Mouse (Mus musculus) forebrain, embryonic 16.5 days (tissue): ENCODE results near the gene Lrrfip1. TPM values are rescaled to one million over a fixed set of nuclear protein-coding genes. Genes with fewer than 3 reads are reported as not detected.
A peak's percentile ranks its signal among the peaks of the same experiment; 100 is the strongest.

Experiments used
- ATAC-seq: fragments of 200-750 bp; cut with Nextera tagmentation; 2 replicates; pipeline ENCODE4 v1.8.0; 2017; ENCODE audit warnings: mild to moderate bottlenecking, moderate library complexity
- H3K27ac ChIP-seq: fragments of 300-500 bp; sonication (generic); 2 replicates; pipeline ENCODE4 v1.5.1; 2014; ENCODE audit warnings: low read length, control low read depth
- H3K27me3 ChIP-seq: fragments of 300-500 bp; sonication (generic); replicated peaks from 2 replicates; pipeline ENCODE4 v1.6.1; 2014; ENCODE audit warnings: low read length; ENCODE audit not compliant: control insufficient read depth, insufficient read depth
- H3K36me3 ChIP-seq: fragments of 300-500 bp; sonication (generic); 2 replicates; pipeline ENCODE4 v1.6.1; 2014; ENCODE audit not compliant: control insufficient read depth, insufficient read depth
- H3K4me1 ChIP-seq: fragments of 300-500 bp; sonication (generic); replicated peaks from 2 replicates; pipeline ENCODE4 v1.6.1; 2014; ENCODE audit warnings: low read length; ENCODE audit not compliant: control insufficient read depth, insufficient read depth
- H3K4me2 ChIP-seq: fragments of 300-500 bp; sonication (generic); 2 replicates; pipeline ENCODE4 v1.6.1; 2014; ENCODE audit warnings: mild to moderate bottlenecking, low read length, control low read depth
- H3K4me3 ChIP-seq: fragments of 300-500 bp; sonication (generic); replicated peaks from 2 replicates; pipeline ENCODE4 v1.5.1; 2014; ENCODE audit warnings: mild to moderate bottlenecking, low read length, control low read depth
- H3K9ac ChIP-seq: fragments of 300-500 bp; sonication (generic); replicated peaks from 2 replicates; pipeline ENCODE4 v1.6.1; 2014; ENCODE audit warnings: low read depth, low read length, control low read depth
- H3K9me3 ChIP-seq: fragments of 300-500 bp; sonication (generic); 2 replicates; pipeline ENCODE4 v1.6.1; 2016; ENCODE audit warnings: low read length; ENCODE audit not compliant: control insufficient read depth
- WGBS: fragments of 180-500 bp; shearing (Covaris S2); extraction: QIAGEN DNeasy Blood & Tissue Kit; methylation state at CpG from one replicate; pipeline ENCODE4 v1.1.7; 2014; 5-methylcytosine and 5-hydroxymethylcytosine counted together
- polyA plus RNA-seq: library from polyadenylated mRNA; unstranded; fragments of >200 nt; fragmentation: Nextera tagmentation; extraction: Ambion mirVana; gene quantifications from 2 replicates; pipeline ENCODE4 v1.2.1, GENCODE M21; 2015

The Lrrfip1 gene
- polyA plus RNA-seq, 1 experiment from 2014 or later, result 48.5 TPM

DNA sequence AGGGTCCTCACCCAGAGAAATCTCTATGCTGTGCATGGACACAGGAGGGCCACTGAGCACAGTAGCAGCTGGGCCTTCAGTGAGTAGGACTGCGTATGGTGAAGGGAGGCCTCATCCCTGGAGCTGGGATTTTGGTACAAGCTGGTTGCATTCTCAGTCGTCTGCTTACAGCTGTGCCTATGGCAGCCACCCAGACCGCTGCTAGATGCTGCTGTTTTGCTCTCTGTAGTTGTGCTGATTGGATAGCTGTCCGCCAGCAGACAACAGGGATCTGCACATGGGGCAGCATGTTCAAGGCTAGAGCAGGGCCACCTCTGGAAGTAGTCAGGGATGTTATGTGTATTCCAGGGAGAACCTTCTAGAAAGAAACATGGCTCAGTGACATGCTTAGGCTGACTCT lies 33.0 kb downstream of the Lrrfip1 start:
- H3K9me3 ChIP-seq, result no peaks in the 10 kb centered on the region
- no peaks in the 10 kb centered on the region for H3K36me3 ChIP-seq
- H3K27me3 ChIP-seq, result no peaks in the 10 kb centered on the region
- WGBS, result 80% methylated on average over 4 of the region's 4 CpGs
- no peak overlapping the region for H3K27ac ChIP-seq
- no peak overlapping the region for H3K9ac ChIP-seq
- no peak overlapping the region for H3K4me3 ChIP-seq
- H3K4me1 ChIP-seq, result no peaks in the 10 kb centered on the region
- H3K4me2 ChIP-seq, result no peak overlapping the region
- ATAC-seq, result no peak

DNA sequence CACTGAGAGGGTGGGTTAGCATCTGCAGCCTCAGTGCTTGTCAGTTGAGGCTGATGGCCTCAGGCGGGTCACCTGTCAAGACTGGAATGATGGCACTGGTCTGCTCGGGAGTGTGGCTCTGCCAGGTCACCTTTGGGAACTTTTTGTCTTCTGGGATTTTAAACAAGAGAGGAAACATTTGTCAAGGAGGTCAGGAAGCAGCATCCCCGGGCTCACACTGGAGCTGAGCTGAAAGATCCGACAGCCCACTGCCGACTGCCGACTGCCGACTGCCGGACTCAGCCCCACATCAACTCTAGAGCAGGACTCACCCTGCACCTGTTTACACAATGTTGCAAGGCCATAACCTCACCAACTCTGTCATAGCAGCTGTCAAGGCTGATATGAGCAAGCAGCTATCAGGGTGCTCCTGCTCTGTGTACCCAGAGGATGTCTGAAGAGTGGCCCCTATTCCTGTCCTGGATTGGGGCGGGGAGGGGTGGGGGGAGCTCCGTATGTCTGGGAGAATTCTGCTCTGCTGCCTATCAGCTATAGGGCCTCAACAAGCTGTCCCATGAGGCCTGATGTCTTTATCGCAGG lies 33.9 kb downstream of the Lrrfip1 start:
- H3K4me2 ChIP-seq, result no peak overlapping the region
- no peak overlapping the region for H3K4me3 ChIP-seq
- H3K9me3 ChIP-seq, result no peaks in the 10 kb centered on the region
- H3K27ac ChIP-seq, result no peak overlapping the region
- ATAC-seq, result no peak
- no peak overlapping the region for H3K9ac ChIP-seq
- no peaks in the 10 kb centered on the region for H3K4me1 ChIP-seq
- H3K36me3 ChIP-seq, result no peaks in the 10 kb centered on the region
- no peaks in the 10 kb centered on the region for H3K27me3 ChIP-seq
- WGBS, result 82% methylated on average over 11 of the region's 11 CpGs

DNA sequence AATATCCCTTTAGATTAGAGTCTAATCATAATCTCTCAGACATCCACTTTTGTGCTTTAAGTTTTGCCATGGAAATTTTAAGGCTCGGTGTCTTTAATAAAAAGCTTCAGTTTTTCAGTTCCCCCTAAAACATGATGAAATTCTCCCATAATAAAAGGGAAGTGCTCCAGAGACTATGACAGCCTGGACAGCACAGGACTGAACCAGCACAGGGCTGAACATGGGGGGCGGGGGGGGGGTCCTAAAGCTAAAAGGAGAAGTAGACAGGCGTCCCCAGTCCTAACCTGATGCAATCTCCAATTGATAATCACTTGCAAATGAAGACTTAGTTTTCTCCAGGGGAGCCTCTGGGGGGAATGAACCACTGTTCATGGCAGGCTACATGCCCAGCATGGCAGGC lies 36.0 kb downstream of the Lrrfip1 start:
- no peak for ATAC-seq
- H3K9ac ChIP-seq, result no peak overlapping the region
- no peak overlapping the region for H3K4me3 ChIP-seq
- no peaks in the 10 kb centered on the region for H3K9me3 ChIP-seq
- H3K4me2 ChIP-seq, result no peak overlapping the region
- H3K36me3 ChIP-seq, result no peaks in the 10 kb centered on the region
- 84% methylated on average over 3 of the region's 3 CpGs for WGBS
- no peaks in the 10 kb centered on the region for H3K27me3 ChIP-seq
- no peak overlapping the region for H3K27ac ChIP-seq
- peaks cover 9% of the 10 kb centered on the region for H3K4me1 ChIP-seq

DNA sequence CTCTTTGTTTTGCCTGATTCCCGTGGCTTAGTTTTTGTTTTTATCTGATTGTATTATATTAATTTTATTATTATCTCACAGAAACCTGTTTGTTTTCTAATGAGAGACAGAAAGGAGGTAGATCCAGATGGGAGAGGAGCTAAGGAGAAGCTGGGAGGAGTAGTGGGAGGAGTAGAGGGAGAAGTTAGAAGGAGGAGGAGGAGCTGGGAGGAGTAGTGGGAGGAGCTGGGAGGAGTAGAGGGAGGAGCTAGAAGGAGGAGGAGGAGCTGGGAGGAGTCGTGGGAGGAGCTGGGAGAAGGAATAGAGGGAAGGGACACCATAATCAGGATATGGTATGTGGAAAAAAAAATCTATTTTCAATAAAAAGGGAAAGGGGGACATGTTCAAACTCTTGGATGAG lies 36.7 kb downstream of the Lrrfip1 start:
- no peak for ATAC-seq
- H3K9me3 ChIP-seq, result no peaks in the 10 kb centered on the region
- WGBS, result 87% methylated on average over 2 of the region's 2 CpGs
- H3K9ac ChIP-seq, result no peak overlapping the region
- H3K27me3 ChIP-seq, result no peaks in the 10 kb centered on the region
- H3K4me2 ChIP-seq, result no peak overlapping the region
- no peak overlapping the region for H3K4me3 ChIP-seq
- no peaks in the 10 kb centered on the region for H3K36me3 ChIP-seq
- no peak overlapping the region for H3K27ac ChIP-seq
- H3K4me1 ChIP-seq, result peaks cover 10% of the 10 kb centered on the region

DNA sequence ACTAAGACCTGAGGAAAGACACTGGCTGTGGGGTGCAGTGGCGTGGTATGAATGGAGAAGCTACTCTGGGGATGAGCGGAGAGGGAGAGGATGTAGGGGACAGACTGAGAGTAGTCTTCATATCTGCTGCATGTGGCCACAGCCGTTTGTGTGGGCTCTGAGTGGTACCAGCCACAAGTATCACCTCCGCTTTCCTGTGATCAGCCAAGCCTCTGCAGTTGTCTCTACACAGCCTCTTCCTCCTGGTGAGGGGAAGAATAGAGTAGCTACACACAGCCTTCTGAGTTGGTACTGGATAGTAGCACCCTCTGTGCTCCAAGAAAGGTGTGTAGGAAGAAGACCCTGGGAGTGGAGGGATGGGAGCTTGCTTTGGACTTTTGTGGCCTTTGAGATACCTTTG lies 38.7 kb downstream of the Lrrfip1 start:
- no peak overlapping the region for H3K27ac ChIP-seq
- no peak overlapping the region for H3K9ac ChIP-seq
- no peaks in the 10 kb centered on the region for H3K36me3 ChIP-seq
- no peak overlapping the region for H3K4me3 ChIP-seq
- peaks cover 10% of the 10 kb centered on the region for H3K4me1 ChIP-seq
- WGBS, result 91% methylated on average over 4 of the region's 4 CpGs
- H3K4me2 ChIP-seq, result no peak overlapping the region
- no peaks in the 10 kb centered on the region for H3K27me3 ChIP-seq
- no peaks in the 10 kb centered on the region for H3K9me3 ChIP-seq
- ATAC-seq, result no peak

DNA sequence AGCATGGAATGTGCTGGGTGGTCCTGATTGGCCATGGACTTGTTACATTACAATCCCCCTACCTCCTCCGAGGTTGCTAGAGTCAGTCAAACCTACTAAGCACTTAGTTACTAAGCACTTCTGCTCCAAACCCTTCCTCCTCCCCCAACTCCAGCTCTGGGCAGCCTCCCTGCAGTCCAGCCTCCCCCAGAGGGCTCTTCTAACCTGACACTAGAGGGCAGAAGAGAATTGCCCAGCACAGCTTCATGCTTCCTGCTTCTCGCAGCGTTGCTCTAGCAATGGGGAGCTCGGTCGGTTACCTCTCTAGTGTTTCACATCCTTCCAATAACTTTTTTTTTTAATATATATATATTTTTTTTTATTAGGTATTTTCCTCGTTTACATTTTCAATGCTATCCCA lies 39.5 kb downstream of the Lrrfip1 start:
- H3K27ac ChIP-seq, result no peak overlapping the region
- no peaks in the 10 kb centered on the region for H3K9me3 ChIP-seq
- ATAC-seq, result peak; percentile 28; the same call in 1 of the 2 replicates
- H3K9ac ChIP-seq, result no peak overlapping the region
- no peak overlapping the region for H3K4me2 ChIP-seq
- peaks cover 13% of the 10 kb centered on the region for H3K4me1 ChIP-seq
- H3K4me3 ChIP-seq, result no peak overlapping the region
- no peaks in the 10 kb centered on the region for H3K36me3 ChIP-seq
- no peaks in the 10 kb centered on the region for H3K27me3 ChIP-seq
- 78% methylated on average over 6 of the region's 6 CpGs for WGBS

DNA sequence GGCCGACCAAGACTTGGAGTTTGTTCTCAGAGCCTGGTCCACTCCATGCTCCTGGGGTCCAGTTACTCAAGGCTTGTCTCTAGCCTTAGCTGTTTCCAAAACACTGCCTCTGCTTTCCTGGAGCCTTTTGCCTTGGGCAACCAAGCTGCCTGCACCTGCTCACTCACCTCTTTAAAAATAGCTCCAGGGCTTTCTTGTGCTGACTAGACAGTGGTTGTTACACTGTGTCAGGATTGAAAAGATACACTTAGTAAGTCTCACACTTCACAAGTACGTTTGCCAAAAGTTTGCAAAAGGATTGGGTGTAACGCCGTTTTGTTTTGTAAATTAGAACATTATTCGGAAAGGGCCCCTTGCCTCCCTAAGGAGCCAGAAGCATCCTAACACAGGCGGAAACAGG lies 40.0 kb downstream of the Lrrfip1 start:
- Histone ChIP-seq H3K9ac (no peak overlapping the region), H3K4me3 (no peak overlapping the region), H3K27ac (no peak overlapping the region), H3K4me1 (peaks cover 17% of the 10 kb centered on the region), H3K4me2 (no peak overlapping the region), H3K9me3 (no peaks in the 10 kb centered on the region), H3K36me3 (no peaks in the 10 kb centered on the region), H3K27me3 (no peaks in the 10 kb centered on the region)
- 12% methylated on average over 6 of the region's 6 CpGs for WGBS
- peak; percentile 31; the same call in 1 of the 2 replicates for ATAC-seq

DNA sequence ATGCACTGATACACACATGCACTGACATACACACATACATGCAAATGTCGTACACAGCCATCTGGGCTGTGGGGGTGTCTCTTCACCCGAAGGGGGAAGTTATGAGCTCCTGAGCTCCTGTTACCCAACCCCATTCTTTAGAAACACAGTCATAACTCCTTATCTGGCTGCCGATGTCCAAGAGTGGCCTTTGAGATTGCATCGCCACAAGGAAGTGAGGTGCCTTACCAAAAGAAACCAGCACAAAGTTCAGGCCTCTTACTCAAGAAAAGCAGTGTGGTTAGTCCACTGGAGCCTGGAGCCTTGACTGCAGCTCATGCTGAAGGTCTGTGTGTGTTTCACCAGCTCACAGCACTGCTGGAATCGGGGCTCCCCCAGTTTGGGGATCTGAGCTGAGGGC lies 43.1 kb downstream of the Lrrfip1 start:
- Histone ChIP-seq H3K4me3 (no peak overlapping the region), H3K4me2 (no peak overlapping the region), H3K9ac (no peak overlapping the region), H3K27ac (no peak overlapping the region), H3K4me1 (peaks cover 17% of the 10 kb centered on the region), H3K9me3 (no peaks in the 10 kb centered on the region), H3K36me3 (no peaks in the 10 kb centered on the region), H3K27me3 (no peaks in the 10 kb centered on the region)
- no peak for ATAC-seq
- WGBS, result 90% methylated on average over 5 of the region's 5 CpGs

DNA sequence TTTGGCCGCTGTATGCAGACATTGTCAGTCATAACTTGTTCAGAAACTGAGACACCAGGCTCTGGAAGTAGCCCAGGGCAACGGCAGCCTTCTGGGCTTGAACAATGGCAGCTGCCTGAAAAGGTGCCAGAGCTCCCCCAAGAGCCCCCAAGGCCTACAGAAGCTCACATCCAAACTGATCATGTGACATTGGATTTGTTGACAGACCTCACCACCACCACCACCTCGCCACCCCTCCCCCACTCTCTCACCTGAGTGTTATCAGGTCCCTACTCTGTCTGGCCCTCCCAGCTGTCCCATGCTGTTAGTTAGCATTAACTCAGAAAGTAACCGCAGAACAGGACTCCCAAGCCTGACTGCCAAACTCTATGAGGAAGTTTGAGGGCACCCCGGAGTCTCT lies 44.7 kb downstream of the Lrrfip1 start:
- Histone ChIP-seq H3K4me2 (no peak overlapping the region), H3K36me3 (no peaks in the 10 kb centered on the region), H3K4me3 (no peak overlapping the region), H3K4me1 (peaks cover 17% of the 10 kb centered on the region), H3K27me3 (no peaks in the 10 kb centered on the region), H3K27ac (no peak overlapping the region), H3K9ac (0 out of 2 replicates have a peak overlapping the region, but pooled peaks have one; percentile 31), H3K9me3 (no peaks in the 10 kb centered on the region)
- WGBS, result 52% methylated on average over 5 of the region's 5 CpGs
- ATAC-seq, result 0 out of 2 replicates have a peak, but pooled peaks have one; percentile 18

DNA sequence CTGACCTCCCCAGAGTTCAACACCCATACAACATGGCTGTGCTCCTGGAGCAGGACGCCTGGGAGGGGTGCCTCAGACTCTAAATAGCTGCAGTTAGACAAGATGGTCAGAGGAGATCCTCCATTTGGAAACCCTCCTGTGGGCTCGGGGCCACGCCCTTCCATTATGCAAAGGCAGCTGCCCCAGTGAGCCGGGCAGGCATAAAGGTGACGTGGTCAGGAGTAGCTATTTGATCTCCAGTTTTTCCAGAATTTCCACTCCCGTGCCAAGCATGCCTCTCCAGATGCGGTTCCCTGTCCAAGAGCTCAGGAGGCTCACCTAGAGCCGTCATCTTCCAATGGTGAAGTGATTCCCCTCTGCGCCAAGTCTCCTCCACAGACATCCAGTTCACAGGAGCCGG lies 45.6 kb downstream of the Lrrfip1 start:
- no peak overlapping the region for H3K9ac ChIP-seq
- H3K9me3 ChIP-seq, result no peaks in the 10 kb centered on the region
- no peak overlapping the region for H3K4me2 ChIP-seq
- no peaks in the 10 kb centered on the region for H3K36me3 ChIP-seq
- H3K27ac ChIP-seq, result no peak overlapping the region
- ATAC-seq, result no peak
- no peaks in the 10 kb centered on the region for H3K27me3 ChIP-seq
- peaks cover 10% of the 10 kb centered on the region for H3K4me1 ChIP-seq
- 92% methylated on average over 10 of the region's 10 CpGs for WGBS
- no peak overlapping the region for H3K4me3 ChIP-seq
